Mouse (Mus musculus) heart, postnatal 25 days (tissue): ENCODE data around the gene Arhgap45. TPM values are rescaled to one million over a fixed set of nuclear protein-coding genes. Genes with fewer than 3 reads are reported as not detected.
"Not testable (repeated sequence)": the region's sequence is repeated elsewhere in the genome, so short reads cannot be mapped to it uniquely, and the experiment has no call there.

Experiments used
- DNase-seq: peaks from one replicate; pipeline ENCODE4 v3.0.0; 2022; ENCODE audit warnings: low spot score
- intact Hi-C: fragments of 180-260 bp; cut with DNase I; formaldehyde crosslinking; loops from one replicate; pipeline ENCODE4 v1.15.1; 2025
- total RNA-seq, 2 experiments: library from RNA; stranded (reverse); gene quantifications; 2 replicates each; pipeline ENCODE4 v1.2.3; 2021

Gene Arhgap45
- total RNA-seq, 2 experiments from 2014 or later: 4.7 to 4.9 TPM

GRCm38 (mm10) chr10:80050244-80050643 is 33.8 kb downstream of the Arhgap45 start:
- intact Hi-C loops: no loop called here
- DNase-seq: no peak

GRCm38 (mm10) chr10:80050885-80051617 is 34.6 kb downstream of the Arhgap45 start:
- no peak for DNase-seq
- intact Hi-C loops: no loop called here

GRCm38 (mm10) chr10:80051618-80052373 is 35.3 kb downstream of the Arhgap45 start:
- no peak for DNase-seq
- intact Hi-C loops: loop anchor here (2.0 kb wide), 1 partner anchor 13 kb away; the partner anchor contains the start of gene Polr2e

GRCm38 (mm10) chr10:80052374-80052764 is 35.9 kb downstream of the Arhgap45 start:
- intact Hi-C loops: loop anchor here (2.0 kb wide), 1 partner anchor 14 kb away; the partner anchor contains the start of gene Polr2e
- no peak for DNase-seq

- intact Hi-C loops: loop anchor here (2.0 kb wide), 1 partner anchor 15 kb away; the partner anchor contains the start of gene Polr2e
- peak; percentile 100 for DNase-seq
These were observed 36.9 kb downstream of the Arhgap45 start for GRCm38 (mm10) chr10:80053259-80053780.

- intact Hi-C loops: loop anchor here (2.0 kb wide), 2 partner anchors 15 to 61 kb away; partner anchors contain the start of genes Polr2e and Stk11
- DNase-seq: peak; percentile 49
These were observed 37.7 kb downstream of the Arhgap45 start for GRCm38 (mm10) chr10:80053831-80054815.

GRCm38 (mm10) chr10:80054911-80055310 is 38.5 kb downstream of the Arhgap45 start:
- DNase-seq: not testable (repeated sequence)
- intact Hi-C loops: loop anchor here (2.0 kb wide), 1 partner anchor 60 kb away; the partner anchor contains the start of gene Stk11

- DNase-seq: no peak
- intact Hi-C loops: loop anchor here (2.0 kb wide), 1 partner anchor 59 kb away; the partner anchor contains the start of gene Stk11
These were observed 38.9 kb downstream of the Arhgap45 start for GRCm38 (mm10) chr10:80055364-80055763.

- DNase-seq: no peak
- intact Hi-C loops: loop anchor here (2.0 kb wide), 1 partner anchor 59 kb away; the partner anchor contains the start of gene Stk11
These were observed 39.4 kb downstream of the Arhgap45 start for GRCm38 (mm10) chr10:80055891-80056290.

GRCm38 (mm10) chr10:80056506-80056905 is 40.1 kb downstream of the Arhgap45 start:
- intact Hi-C loops: no loop called here

GRCm38 (mm10) chr10:80056976-80057682 is 40.7 kb downstream of the Arhgap45 start:
- intact Hi-C loops: no loop called here
- DNase-seq: no peak

More at GRCm38 (mm10) chr10:80056506-80056905, 40.1 kb downstream of the Arhgap45 start:
- DNase-seq: no peak

GRCm38 (mm10) chr10:80057683-80058326 is 41.4 kb downstream of the Arhgap45 start:
- no peak for DNase-seq
- intact Hi-C loops: no loop called here

GRCm38 (mm10) chr10:80063104-80063503 is 46.7 kb downstream of the Arhgap45 start:
- intact Hi-C loops: no loop called here

GRCm38 (mm10) chr10:80063877-80064650 is 47.6 kb downstream of the Arhgap45 start:
- intact Hi-C loops: no loop called here

More at GRCm38 (mm10) chr10:80063104-80063503, 46.7 kb downstream of the Arhgap45 start:
- DNase-seq: no peak

GRCm38 (mm10) chr10:80069251-80069650 is 52.8 kb downstream of the Arhgap45 start:
- intact Hi-C loops: no loop called here

More at GRCm38 (mm10) chr10:80063877-80064650, 47.6 kb downstream of the Arhgap45 start:
- no peak for DNase-seq

GRCm38 (mm10) chr10:80069948-80070450 is 53.5 kb downstream of the Arhgap45 start:
- intact Hi-C loops: loop anchor here (5.0 kb wide), 1 partner anchor 42 kb away; no protein-coding TSS in a partner anchor
- no peak for DNase-seq

More at GRCm38 (mm10) chr10:80069251-80069650, 52.8 kb downstream of the Arhgap45 start:
- no peak for DNase-seq
